Mouse (Mus musculus) erythroid progenitor cell, adult 5-6 weeks (primary cell): ENCODE results near the gene Arhgap23. TPM values are rescaled to one million over a fixed set of nuclear protein-coding genes. Genes with fewer than 3 reads are reported as not detected.

Source experiments
- ATAC-seq: replicated peaks from 2 replicates; pipeline ENCODE4 v1.8.0; 2016; ENCODE audit warnings: moderate number of reproducible peaks, mild to moderate bottlenecking, moderate TSS enrichment, inconsistent platforms; ENCODE audit not compliant: poor library complexity, low FRiP score, severe bottlenecking
- total RNA-seq, 2 experiments: library from RNA; stranded (forward) in 1 of 2; stranded (reverse) in 1 of 2; fragments of 150-400 nt in 1 of 2; fragments of 186-747, 209-891 nt in 1 of 2; gene quantifications; 2 replicates each; pipeline versions ENCODE4 v1.2.3 to v1.2.4; 2015 to 2017; ENCODE audit warnings: low replicate concordance in 2 of 2

The Arhgap23 gene
- total RNA-seq (2015; ENCODE audit: low replicate concordance): 76.8 and 82.6 TPM in 2 replicates
- total RNA-seq (2017; ENCODE audit: low replicate concordance): 65.7 and 71.1 TPM in 2 replicates

- peak; percentile 78 for ATAC-seq
Observed at GRCm38 (mm10) chr11:97415330-97415711, at the start of gene Arhgap23. Arhgap23 (plus strand) TSS chr11:97415533.

- ATAC-seq: no peak
Observed at GRCm38 (mm10) chr11:97365556-97365955, 49.8 kb upstream of the Arhgap23 start.

DNA sequence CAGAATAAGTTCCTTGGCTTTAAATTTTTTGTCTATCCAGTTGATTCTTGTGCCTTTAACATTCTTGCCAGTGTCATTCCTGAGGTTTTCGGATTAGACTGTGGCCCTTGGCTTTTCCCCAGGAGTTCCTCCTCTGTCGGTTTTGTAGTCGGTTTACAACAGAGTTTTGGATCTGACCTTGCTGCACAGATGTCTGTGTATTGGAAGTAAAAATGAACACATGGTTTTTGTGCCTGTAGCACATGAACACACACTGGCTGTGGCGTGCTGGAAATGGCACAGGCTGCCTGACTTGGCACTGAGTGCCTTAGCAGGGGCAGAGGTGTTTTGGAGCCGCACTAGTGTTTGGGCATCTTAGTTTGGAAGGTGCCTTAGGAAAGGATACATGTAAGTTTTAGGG, 46.8 kb upstream of the Arhgap23 start:
- no peak for ATAC-seq

- ATAC-seq: no peak
Observed at GRCm38 (mm10) chr11:97370329-97371091, 44.8 kb upstream of the Arhgap23 start.

DNA sequence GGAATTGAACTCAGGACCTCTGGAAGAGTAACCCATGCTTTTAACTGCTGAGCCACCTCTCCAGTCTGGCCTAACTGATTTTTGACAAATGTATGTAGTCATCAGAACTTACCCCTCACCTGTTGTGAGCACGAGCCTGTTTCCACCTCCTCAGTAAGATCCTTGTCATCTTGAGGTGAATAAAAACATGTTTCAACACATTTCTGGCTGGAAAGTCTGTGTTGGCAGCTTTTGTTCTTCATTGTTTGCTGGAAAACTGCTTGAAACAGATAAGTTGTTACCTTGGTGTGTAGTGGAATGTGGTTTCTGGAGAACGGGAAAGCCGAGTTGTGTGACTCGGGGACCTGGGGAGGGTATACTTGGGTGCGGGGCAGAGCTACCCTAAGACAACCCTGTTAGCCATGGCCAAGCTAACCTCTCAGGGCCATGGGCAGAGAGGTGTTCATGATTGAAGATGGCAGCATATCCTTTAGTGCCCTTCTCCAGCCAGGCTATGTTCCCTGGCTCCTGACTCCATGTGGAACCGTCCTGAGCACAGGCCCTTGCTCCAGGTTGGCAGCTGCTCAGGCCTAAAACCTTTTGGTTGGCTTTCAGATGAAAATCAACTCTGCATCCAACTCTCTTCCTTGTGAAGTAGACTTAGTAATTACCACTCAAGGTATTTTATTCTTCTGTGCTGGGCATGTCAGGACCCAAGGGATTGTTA, 43.0 kb upstream of the Arhgap23 start:
- ATAC-seq: no peak

- ATAC-seq: no peak
Observed at GRCm38 (mm10) chr11:97373402-97373801, 41.9 kb upstream of the Arhgap23 start.

GRCm38 (mm10) chr11:97380036-97380435, 35.3 kb upstream of the Arhgap23 start:
- no peak for ATAC-seq

- ATAC-seq: no peak
Observed at GRCm38 (mm10) chr11:97383017-97383416, 32.3 kb upstream of the Arhgap23 start.

DNA sequence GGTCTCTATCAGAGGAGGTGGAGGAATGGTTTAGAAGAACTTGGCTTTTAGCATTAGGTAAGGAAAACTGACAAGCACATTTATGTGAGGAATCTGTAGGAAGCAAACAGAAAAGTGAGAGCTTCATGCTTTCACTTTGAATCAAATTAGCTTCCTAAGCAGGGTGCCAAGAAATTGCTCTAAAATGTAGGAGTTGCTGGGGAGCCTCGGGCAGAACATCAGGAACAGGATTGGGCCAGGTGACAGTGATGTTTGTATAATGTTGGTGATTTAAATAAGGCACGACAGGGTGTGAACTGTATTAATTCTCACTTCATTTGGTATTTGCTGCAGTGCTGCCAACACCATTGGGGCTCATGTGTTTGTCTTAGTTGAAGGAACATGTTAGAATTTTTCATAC, 31.6 kb upstream of the Arhgap23 start:
- ATAC-seq: no peak

DNA sequence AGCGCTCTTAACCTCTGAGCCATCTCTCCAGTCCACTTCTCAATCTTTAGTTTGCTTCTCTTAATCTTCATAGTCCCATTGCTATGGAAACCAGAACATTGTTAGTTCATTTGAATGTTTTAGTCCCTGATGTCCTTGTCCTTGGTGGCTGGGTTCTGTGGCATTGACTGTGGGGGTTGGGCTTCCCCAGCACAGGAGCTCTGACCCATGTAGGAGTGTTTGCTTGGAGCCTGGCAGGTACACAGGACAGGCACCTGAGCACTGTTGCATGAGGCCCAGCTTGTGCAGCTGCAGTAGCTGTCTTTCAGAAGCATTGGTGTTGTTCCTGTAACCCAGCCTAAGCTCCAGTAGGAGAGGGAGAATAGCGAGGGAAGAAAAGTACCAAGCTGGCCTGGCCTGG, 27.5 kb upstream of the Arhgap23 start:
- no peak for ATAC-seq

GRCm38 (mm10) chr11:97389127-97389526, 26.2 kb upstream of the Arhgap23 start:
- no peak for ATAC-seq

GRCm38 (mm10) chr11:97393658-97394057, 21.7 kb upstream of the Arhgap23 start:
- no peak for ATAC-seq

DNA sequence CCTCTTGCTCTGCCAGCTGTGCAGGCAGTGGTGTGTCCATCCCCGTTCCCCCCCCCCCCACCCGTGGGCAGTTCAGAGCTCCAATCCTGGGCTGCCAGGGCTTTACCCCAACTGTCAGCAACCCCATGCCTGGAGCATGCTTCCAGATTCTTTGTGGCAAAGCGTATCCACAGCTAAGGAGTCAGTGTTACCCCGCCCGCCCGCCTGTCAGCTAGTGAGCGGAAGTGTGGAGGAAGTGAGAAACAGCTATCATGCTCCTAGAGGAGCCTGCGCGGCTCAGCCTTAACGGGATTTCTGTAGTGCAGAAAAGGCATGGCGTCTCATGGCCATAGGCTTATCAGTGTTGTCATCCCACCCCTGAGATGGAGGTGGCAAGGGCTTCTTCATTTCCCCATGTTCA, 21.2 kb upstream of the Arhgap23 start:
- no peak for ATAC-seq

GRCm38 (mm10) chr11:97398506-97398905, 16.8 kb upstream of the Arhgap23 start:
- ATAC-seq: no peak

- peak; percentile 87 for ATAC-seq
Observed at GRCm38 (mm10) chr11:97399958-97400710, 15.2 kb upstream of the Arhgap23 start.

GRCm38 (mm10) chr11:97401082-97401481, 14.3 kb upstream of the Arhgap23 start:
- no peak for ATAC-seq

GRCm38 (mm10) chr11:97401686-97402435, 13.5 kb upstream of the Arhgap23 start:
- ATAC-seq: no peak

GRCm38 (mm10) chr11:97402746-97403145, 12.6 kb upstream of the Arhgap23 start:
- ATAC-seq: no peak

DNA sequence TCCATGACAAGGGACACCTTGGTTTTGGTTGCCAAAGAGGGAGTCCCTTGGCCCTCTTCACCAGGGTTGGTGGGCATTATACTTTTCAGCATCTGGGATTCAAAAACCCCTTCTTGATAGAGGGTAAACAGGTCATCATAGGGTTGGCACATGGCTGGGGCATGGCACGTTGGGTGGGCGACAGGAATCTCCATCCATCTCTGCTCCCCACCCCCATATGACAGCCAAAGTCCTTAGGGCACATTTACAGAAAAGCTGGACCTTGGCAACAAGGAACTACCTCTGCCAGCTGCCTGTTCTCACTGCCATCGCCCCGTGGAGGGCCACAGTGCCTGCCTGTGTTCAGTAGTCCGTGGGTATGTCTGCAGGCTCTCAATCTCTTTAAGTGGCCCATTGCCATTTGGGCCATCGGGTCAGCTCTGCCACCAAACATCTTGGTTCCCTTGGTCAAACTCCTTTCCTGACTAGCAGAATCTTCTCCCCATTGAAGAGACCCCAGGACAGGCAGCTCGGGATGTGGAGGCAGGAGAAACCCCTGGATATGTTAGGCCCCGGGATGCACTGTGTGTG, 11.6 kb upstream of the Arhgap23 start:
- ATAC-seq: no peak
